ENCODE assay signal across 9 mouse cellular contexts in the genomic region with DNA sequence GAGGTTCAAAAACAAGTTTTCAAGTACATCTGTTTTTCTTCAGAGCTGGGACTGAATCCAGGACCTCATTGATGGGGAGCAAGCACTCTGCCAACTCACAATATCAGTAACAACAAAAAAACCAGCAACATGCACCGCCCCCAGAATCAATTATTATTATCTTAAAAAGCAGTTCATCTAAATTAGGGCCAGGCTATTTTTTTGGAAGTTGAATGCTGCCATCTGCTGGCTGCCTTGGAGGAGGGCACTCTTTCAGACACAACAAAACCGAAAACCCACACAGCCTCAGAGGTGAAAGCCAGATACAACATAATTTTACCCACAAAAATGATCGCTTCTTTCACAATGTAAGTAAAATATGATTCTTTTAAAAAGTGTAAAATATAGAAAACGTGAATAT.
DNase-seq lines count a peak whose midpoint lies in the region; ATAC-seq lines count a peak whose summit lies in the region.
"Had no signal": no experiment of that assay in that cellular context is flagged by ENCODE, and none has a peak within 500 bp of the region (broad histone marks: within the 10 kb centered on the region; RNA-seq: fewer than 3 reads in every experiment).

No protein-coding gene starts in this region.

- no peak overlapping the region for H3K9ac ChIP-seq in neural tube, embryonic 15.5 days (replicated peaks)

- no peak for ATAC-seq in neural tube, embryonic 15.5 days (ENCODE audit: low FRiP score)
- no peak for ATAC-seq in megakaryocyte-erythroid progenitor cell, adult 5-6 weeks (replicated peaks; ENCODE audit: low FRiP score, low TSS enrichment, poor library complexity, severe bottlenecking)

- H3K27ac ChIP-seq in neural tube, embryonic 15.5 days (replicated peaks): no peak overlapping the region
- H3K27ac ChIP-seq: macrophage had no signal

- H3K4me3 ChIP-seq in neural tube, embryonic 15.5 days (replicated peaks): no peak overlapping the region

- no peaks in the 10 kb centered on the region for H3K9me3 ChIP-seq in neural tube, embryonic 15.5 days (replicated peaks)

- H3K4me2 ChIP-seq in neural tube, embryonic 15.5 days: no peak overlapping the region

- H3K27me3 ChIP-seq in neural tube, embryonic 15.5 days (replicated peaks): no peaks in the 10 kb centered on the region

- WGBS in neural tube, embryonic 15.5 days: 23% methylated on average over 4 of the region's 4 CpGs

- H3K36me3 ChIP-seq in neural tube, embryonic 15.5 days: no peaks in the 10 kb centered on the region

- no peaks in the 10 kb centered on the region for H3K4me1 ChIP-seq in neural tube, embryonic 15.5 days

- peak; percentile 7 for DNase-seq in cerebellum, adult 11 months
- no peak for DNase-seq in cerebellum, adult 11-12 months
- peak; percentile 19 for DNase-seq in neural tube, embryonic 10.5 days (ENCODE audit: extremely low spot score, low spot score)
- DNase-seq in embryo, embryonic 10.5 days (ENCODE audit: low spot score): peak; percentile 57
- DNase-seq in layer of hippocampus, adult 8-10 months (ENCODE audit: low spot score in 2 of 2): peak; percentile 17 to 27
- peak; percentile 41 for DNase-seq in lung, postnatal 10 days
